Mouse (Mus musculus) activated CD4-positive, CD25-positive, alpha-beta regulatory T cell, adult 4 months (primary cell): ENCODE measurements around the gene Capn2. TPM values are rescaled to one million over a fixed set of nuclear protein-coding genes. Genes with fewer than 3 reads are reported as not detected.

ENCODE experiments used
- ATAC-seq: one replicate; pipeline ENCODE4 v1.8.0; 2017
- polyA plus RNA-seq, 2 experiments: library from polyadenylated mRNA; unstranded; fragments of 100-300 nt; shearing (Covaris generic); gene quantifications; one replicate each; pipeline ENCODE4 v1.2.1; 2017

Gene Capn2
- polyA plus RNA-seq = 10 to 100 TPM; 44.3 to 47.1 TPM

DNA sequence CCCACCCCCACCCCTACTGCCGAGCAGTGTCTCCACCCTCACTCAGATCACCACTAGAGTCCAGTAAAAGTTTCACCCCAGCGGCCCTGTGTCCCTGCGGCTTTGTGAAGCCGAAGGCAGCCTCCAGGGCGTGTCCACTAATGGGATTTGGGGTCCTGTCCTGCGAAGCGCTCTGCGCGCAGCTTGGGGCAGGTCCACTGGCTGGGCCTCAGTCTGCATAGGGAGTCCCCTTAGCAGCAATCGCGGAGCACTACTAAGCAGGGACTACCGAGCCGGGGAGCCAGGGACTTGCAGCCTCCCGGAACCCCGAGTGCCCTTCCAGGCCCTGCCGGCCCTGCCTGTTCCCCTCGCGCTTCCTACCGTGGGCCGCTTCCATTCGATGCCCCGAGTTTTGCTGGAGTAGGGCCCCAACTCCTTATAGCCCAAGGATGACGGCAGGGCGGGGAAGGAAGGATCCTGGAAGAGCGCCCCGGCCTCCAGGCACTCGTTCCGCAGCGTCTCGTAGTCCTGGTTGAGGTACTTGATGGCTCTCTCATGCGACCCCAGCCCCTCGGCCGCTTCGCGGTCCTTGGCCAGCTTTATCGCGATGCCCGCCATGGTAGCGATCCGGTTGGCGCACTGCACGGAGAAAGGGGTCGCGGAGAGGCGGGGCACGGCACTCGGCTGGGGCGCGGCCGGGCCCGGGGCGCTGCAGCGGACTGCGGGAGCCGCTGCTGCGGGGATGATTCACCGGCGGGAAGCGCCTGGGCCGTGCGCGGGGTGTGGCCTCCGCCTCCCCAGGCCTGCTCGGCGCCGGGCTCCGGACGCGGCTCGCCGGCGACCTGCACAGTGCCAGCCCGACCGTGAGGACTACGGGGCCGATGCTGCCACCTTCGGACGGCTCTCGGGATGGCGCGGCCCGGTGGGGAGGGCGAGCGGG lies at the start of gene Capn2:
TSS of gene Capn2 (minus strand) at position 851 of the 919 bp plus-strand sequence.
- ATAC-seq = peak; percentile 25

- ATAC-seq = no peak
Observed at GRCm38 (mm10) chr1:182565351-182565835, 48.0 kb upstream of the Capn2 start.

GRCm38 (mm10) chr1:182564408-182565120 lies 47.2 kb upstream of the Capn2 start, which contains the start of gene Capn8:
Gene Capn8 (plus strand): TSS chr1:182565007.
- ATAC-seq = no peak

- no peak for ATAC-seq
Observed at GRCm38 (mm10) chr1:182562576-182563370, 45.4 kb upstream of the Capn2 start.

DNA sequence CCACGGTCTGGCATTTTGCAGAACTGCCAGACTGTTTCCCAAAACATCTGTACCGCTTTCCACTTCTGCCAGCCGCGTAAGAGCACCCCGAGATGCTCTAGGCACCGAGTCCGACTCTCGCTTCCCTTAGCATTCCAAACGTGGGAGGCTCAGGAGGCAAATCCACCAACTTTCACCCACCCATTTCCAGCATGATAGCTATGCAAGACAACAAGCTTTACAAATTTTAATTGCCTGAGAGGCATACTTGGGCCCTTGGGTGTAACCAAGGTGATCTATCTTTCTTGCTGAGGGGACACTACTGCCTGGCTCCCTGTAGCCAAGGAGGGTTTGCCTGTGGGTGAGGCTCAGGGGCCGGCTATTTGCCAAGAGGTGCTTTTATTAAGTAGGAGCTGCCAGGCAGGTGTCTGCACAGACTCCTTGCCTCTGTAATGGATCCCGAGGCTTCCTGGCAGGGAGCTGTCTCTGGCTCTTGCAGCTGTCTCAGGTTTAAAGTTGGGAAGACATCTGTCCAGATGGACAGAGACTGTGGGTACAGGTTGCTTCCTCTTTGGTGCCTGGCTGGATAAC lies 44.6 kb upstream of the Capn2 start:
- no peak for ATAC-seq

GRCm38 (mm10) chr1:182560390-182561098 lies 43.1 kb upstream of the Capn2 start:
- no peak for ATAC-seq

GRCm38 (mm10) chr1:182559530-182559929 lies 42.1 kb upstream of the Capn2 start:
- no peak for ATAC-seq

- no peak for ATAC-seq
Observed at GRCm38 (mm10) chr1:182558271-182558670, 40.9 kb upstream of the Capn2 start.

DNA sequence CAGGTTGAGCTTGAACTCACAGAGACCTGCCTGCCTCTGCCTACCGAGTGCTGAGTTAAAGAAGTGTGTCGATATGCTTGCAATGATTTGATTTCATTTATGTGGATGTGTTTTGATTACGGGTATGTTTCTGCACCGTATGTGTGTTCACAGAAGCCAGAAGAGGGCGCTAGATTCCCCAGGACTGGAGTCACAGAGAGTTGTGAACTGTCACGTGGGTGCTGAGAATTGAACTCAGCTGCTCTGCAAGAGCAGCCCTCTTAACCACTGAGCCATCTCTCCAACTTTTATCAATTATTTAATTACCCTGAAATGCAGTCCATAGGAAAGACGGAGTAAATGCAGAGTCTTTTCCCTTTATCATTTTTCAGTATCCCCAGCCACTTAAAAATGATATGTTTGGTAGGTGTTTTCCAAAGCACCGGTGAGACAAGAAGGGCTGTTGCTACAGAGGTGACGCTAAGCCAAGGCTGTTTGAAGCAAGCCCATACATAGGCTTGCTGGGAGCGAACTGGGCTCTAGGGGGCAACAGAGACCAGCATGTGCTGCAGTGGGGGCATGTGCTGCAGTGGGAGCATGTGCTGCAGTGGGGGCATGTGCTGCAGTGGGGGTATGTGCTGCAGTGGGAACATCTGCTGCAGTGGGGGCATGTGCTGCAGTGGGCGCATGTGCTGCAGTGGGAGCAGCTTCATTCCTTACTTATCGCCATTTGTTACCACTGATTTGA lies 36.4 kb upstream of the Capn2 start:
- ATAC-seq = no peak

DNA sequence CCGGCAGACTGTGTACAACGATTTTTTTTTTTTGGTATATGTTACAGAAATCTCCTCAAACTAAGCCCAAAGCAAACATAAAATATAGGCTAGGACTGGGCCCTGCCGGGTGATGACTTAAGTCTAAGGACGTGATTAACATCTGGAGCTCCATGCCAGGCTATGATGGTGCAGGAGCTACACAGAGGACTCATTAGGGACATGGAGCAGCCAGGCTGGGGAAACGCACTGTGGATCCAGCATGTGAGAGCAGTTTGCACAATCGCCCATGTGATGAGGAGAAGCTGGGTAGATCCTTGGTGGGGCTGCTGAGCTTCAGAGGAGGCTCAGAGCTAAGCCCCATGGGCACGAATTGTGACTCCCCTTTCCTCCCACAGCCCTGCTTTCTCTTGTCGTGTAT lies 33.4 kb upstream of the Capn2 start:
- ATAC-seq = no peak

GRCm38 (mm10) chr1:182543906-182544305 lies 26.5 kb upstream of the Capn2 start:
- no peak for ATAC-seq

DNA sequence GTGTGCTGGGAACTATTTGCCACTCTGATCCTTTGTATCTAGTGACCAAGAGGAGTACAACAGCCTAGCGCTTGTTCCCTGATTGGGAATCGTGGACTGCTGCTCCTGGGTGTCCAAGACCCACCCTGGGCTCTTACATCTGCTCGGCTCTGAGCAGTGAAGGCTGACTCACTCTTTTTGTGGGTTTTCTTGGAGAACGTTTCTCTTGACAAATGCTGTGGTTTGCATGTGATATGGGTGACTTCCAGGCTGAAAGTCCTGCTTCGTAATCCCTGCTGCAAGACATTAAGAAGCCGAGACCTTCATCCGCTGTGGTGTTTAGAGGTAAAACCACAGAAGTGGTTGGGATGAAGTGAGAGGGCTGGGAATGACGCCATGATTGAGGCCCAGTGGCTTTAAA lies 25.7 kb upstream of the Capn2 start:
- ATAC-seq = no peak

- ATAC-seq = no peak
Observed at GRCm38 (mm10) chr1:182542110-182542509, 24.7 kb upstream of the Capn2 start.

DNA sequence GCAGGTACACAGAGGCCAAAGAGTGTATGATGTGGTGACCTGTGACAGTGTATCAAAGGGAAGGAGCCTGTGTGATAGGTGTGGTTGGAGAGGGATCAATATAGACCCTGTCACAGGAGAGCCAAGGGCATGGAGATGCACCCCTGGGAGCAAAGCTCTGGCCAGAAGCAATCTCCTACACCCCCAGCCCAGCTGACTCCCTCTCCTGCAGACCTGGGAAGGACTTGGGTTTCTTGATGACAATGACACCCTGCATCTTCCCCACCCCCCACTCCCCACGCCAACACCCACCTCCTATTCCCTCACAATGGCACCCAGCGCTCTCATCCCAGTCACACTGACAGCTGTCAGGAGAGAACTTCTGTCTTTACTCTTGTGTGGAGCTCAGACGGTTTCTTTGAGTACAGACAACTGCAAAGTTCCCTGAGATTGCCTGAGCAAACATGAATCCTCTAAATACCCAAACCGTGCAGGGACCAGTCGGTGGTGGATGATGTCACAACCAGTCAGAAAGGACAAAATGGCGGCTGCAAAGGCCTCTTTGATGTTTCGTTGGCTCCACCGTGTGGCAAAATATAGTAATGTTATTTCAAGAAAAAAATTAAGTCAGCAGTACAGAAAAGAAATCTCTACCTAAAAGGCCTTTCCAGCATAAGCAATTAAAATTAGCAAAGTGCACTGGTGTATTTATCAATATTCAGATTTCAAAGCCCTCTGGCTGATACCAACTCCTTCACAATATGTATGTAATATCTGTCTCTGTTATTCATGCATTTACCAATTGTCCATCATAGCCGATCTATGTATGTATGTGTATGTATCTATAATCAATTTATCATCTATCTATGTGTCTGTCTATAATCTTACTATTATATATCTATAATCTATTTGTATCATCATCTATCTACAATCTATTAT lies 21.9 kb upstream of the Capn2 start:
- peak; percentile 92 for ATAC-seq

DNA sequence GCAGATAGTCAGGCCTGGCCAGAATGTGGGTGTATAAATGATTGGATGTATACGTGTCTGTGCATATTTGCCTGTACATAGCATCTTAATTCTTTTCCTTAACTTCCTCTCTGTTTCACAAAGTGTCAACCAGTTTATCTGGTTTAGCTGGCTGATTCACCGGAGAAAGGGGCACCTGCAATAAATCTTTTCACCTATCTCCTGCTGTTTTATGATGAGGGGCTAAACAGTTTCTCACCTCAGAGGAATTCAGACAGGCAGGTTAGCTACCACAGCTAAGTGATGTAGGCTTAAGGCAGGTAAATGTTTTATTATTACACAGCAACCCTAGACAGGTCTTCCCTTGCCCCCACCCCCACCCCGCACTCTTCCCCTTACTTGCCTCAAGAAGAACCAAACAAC lies 17.7 kb upstream of the Capn2 start:
- no peak for ATAC-seq

GRCm38 (mm10) chr1:182533583-182533982 lies 16.2 kb upstream of the Capn2 start:
- no peak for ATAC-seq

- peak; percentile 89 for ATAC-seq
Observed at GRCm38 (mm10) chr1:182527921-182528858, 10.8 kb upstream of the Capn2 start.

DNA sequence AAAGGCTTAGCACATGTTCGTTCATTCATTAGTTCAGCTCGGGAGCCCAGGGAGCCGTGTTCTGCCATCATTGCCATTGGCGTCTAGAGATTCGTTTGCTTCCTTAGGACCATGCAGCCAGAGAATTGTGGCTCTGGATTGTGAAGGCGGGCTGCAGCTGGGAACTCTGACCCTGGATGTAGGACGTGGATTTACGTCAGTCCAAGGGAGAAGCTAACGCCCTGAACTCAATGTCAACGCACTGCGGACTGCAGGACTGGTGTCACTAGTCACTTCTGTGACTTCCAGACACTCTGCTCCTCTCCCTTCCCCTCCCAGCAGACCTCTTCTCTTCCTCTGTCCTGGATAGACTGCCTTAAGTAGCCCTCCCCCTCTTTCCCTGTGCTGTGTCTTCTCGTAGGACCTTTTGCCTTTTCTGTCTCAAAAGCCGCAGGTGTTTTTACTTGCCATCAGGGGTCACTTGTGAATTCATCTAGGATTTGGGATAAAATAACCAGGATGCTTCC lies 9.9 kb upstream of the Capn2 start:
- no peak for ATAC-seq
